Mouse (Mus musculus): Measurements from ENCODE around the gene Spata32. TPM values are rescaled to one million over a fixed set of nuclear protein-coding genes. Genes with fewer than 3 reads are reported as not detected.

Spata32 gene
- total RNA-seq, 2 experiments from 2014 or later = not detected

DNA sequence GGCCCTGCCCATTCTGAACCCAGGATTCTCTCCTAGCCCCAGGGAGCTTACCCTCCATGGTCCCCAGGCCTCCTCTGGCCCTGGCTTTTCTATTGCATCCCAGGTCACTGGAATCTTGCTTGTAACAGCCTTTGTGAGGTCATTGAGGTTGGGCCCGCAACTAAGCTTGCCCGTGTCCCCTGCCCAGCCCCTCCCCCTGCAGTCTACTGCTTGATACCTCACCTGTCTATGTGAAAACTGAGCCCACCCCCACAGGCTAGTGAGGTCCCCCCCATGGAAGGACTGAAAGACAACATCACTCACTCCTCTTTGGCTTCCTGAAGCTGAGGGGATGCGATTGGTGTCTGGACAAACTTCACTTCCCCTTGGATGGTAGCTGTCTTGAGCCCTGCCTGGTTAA is 9.8 kb downstream of the Spata32 start, which contains the start of gene 1700023F06Rik:
TSS of gene 1700023F06Rik (minus strand) at position 101 of the 400 bp plus-strand sequence.
- no peak for DNase-seq (ENCODE audit: low spot score in 2 of 2)

- no peak for DNase-seq (ENCODE audit: low spot score in 2 of 2)
Observed at GRCm38 (mm10) chr11:103206203-103206602, 12.0 kb downstream of the Spata32 start.

DNA sequence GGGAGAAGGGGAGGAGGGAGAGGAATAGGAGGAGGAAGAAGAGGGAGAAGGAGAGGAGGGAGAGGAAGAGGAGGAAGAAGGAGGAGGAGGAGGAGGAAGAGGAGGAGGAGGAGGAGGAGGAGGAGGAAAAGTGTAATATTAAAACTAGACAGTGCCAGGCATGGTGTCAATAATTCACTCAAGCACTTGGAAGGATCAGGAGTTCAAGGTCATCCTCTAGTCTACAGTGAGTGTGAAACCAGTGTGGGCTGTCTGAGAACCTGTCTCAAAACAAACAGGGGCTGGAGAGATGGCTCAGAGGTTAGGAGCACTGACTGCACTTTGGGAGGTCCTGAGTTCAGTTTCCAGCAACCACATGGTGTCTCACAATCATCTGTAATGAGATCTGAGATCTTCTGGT is 15.9 kb downstream of the Spata32 start:
- DNase-seq (ENCODE audit: low spot score in 2 of 2) = no peak

- peak in 1 of 2 experiments; percentile 41 for DNase-seq (ENCODE audit: low spot score in 2 of 2)
Observed at GRCm38 (mm10) chr11:103201664-103202063, 16.6 kb downstream of the Spata32 start.

DNA sequence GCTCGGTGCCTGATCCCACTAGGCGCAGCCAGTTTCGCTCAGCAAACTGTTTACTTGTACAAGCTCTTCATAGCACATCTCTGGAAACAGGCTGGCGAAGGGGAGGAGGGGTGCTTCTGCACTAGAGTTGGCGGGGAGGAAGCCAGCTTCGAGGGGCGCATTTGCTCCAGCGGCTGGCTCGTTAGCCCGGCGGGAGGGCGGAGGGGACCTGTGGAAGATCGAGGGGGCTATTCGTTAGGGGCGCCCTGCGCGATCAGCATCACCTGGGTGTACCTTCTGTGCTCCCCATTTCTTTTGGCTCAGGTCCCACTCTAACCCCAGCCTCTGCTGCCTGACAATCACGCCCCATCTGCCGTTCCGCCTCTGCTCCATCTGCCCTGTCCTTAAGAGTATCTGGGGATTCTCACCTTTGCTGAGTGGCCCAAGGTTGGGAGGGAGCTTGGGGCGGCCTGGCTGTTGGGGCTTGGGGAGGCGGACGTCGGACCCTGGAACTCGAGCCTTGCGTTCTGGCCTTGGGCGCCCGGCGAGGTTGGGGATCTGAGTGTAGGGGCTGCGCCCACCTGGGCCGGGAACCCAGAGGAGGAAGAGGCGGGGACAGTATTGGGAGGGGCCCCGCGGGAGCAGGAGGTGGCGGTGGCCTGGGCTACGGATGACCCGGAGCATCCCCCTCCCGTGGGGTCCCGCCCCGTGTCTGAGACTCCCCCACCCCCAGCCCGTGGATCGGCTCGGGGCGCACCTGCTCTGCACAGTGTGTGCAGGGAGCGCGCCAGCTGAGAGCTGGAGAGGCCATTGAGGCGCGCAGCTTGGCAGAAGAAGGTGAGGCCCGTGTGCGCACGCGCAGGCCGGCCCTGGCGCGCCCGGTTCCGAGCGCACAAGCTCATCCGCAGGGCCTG is 19.1 kb downstream of the Spata32 start:
- DNase-seq (ENCODE audit: low spot score in 2 of 2) = no peak

DNA sequence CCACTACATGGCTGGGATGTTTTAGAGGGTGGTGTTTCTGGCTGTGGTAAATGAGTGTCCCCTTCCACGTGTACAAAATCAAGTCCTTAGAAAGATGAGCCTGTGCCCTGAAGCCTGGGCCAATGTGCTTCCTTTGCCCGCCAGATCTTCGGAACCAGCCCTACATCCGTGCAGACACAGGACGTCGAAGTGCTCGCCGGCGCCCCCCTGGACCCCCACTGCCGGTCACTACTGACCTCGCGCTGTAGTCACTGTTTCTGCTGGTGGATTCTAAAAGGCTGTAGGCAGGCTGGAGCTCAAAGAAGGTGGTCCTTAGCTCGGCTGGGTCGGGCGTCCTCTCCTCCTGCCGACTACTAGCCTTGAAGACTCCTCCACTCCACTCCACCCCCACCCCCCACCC is 19.9 kb downstream of the Spata32 start:
- no peak for DNase-seq (ENCODE audit: low spot score in 2 of 2)

GRCm38 (mm10) chr11:103197340-103197739 is 20.9 kb downstream of the Spata32 start:
- no peak for DNase-seq (ENCODE audit: low spot score in 2 of 2)

DNA sequence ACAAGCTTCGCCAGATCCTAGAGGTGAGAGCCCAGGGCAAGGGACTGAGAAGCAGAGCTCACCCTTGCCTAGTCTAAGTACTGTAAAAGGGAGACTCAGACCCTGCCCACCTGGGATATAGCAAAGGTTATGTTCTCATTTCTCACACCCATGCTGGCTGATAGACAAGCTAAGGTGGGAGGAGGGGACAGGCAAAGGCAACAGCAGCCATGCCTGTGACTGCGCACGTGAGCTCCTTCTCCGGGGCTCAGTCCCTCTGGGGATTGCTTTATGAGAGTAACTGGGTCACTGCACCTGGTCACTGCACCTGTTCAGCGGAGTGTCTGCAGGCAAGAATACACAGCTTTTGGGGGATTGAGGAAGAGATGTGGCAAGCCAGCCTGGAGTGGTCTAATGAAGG is 22.6 kb downstream of the Spata32 start:
- no peak for DNase-seq (ENCODE audit: low spot score in 2 of 2)

- DNase-seq (ENCODE audit: low spot score in 2 of 2) = no peak
Observed at GRCm38 (mm10) chr11:103195236-103195635, 23.0 kb downstream of the Spata32 start.

DNA sequence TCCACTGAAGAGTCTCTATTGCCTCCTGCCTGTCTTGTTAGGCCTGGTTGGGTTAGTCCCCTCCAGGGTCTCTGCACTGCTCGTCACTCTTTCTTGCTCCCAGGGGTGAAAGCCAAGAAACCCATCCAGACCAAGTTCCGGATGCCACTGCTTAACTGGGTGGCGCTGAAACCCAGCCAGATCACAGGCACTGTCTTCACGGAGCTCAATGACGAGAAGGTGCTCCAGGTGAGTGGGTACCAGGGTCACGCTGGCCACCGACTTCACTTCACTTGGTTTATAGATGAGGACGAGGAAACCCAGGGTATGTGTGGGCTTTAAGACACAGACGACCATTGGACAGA is 24.4 kb downstream of the Spata32 start:
- no peak for DNase-seq (ENCODE audit: low spot score in 2 of 2)

GRCm38 (mm10) chr11:103192956-103193824 is 25.0 kb downstream of the Spata32 start:
- DNase-seq (ENCODE audit: low spot score in 2 of 2) = no peak

DNA sequence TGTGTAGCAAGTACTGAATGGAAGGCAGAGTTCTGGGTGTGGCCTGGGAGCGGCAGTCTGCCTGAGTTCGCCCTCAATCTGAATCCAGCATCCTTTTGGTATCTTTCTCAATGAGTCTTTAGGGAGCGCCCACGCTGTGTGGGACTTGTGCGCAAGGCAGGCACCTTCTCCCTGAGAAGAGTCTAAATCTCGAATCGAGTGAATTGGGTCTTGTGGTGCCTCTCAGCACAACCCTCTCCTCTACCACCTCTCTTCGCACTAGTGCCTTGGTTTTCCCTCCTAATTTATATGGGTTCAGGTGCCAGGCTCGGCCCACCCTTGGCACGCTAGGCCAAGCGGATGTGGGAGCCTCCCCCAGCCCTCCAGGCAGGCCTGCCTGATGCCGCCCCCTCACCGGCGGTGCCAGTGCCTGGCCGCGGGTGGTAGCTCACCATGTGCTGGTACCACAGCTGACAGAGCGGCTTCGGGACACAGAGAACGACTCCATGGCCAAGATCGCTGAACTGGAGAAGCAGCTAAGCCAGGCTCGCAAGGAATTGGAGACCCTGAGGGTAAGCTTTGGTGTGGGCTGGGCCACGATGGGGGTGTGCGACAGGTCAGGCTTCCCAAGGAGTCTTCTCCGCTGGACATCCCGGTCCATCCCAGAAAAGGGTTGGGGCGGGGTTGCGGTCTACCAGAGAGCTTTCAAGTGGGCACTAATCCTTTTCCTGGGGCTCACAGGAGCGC is 25.8 kb downstream of the Spata32 start:
- DNase-seq (ENCODE audit: low spot score in 2 of 2) = no peak

DNA sequence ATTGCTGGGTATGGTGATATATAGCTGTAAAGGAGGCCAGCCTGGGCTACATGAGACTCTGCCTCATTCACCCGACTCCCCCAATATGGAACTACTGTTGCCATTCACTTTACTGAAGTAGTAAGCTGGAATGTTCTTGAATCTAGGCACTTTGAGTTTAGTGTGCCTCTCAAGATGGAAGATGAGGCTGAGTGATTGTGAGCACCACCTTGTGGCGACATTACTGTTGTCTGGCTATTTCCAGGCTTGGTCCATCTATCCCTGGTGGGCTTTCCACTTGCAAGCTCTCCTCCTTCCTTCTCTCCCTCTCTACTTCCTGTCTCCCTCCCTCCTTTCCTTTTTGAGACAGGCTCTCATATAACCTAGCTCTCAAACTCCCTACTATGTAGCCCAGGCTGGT is 33.3 kb downstream of the Spata32 start:
- no peak for DNase-seq (ENCODE audit: low spot score in 2 of 2)

- DNase-seq (ENCODE audit: low spot score in 2 of 2) = no peak
Observed at GRCm38 (mm10) chr11:103181911-103182310, 36.3 kb downstream of the Spata32 start.

GRCm38 (mm10) chr11:103181349-103181748 is 36.9 kb downstream of the Spata32 start:
- no peak for DNase-seq (ENCODE audit: low spot score in 2 of 2)

- DNase-seq (ENCODE audit: low spot score in 2 of 2) = no peak
Observed at GRCm38 (mm10) chr11:103180426-103180825, 37.8 kb downstream of the Spata32 start.

- no peak for DNase-seq (ENCODE audit: low spot score in 2 of 2)
Observed at GRCm38 (mm10) chr11:103178748-103179147, 39.5 kb downstream of the Spata32 start.

GRCm38 (mm10) chr11:103177815-103178485 is 40.3 kb downstream of the Spata32 start:
- no peak for DNase-seq (ENCODE audit: low spot score in 2 of 2)

DNA sequence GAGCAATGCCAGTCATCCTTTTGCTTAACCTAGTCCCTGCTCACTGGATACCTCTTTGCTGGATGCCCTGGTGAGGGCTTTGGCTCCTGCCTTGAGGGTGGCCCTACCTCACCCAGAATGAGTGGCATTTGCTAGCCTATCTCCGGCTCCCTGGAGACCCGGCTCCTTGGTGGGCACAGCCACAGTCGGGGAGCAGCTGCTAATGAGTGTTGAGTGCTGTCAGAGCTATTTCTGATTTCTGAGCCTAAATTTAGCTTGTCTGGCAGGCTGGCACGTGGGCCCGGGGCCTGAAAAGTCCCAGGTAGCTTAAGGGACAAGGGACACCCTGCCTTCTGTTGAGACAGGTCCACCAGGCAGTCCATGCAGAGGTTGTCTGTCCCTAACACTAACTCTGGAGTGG is 41.0 kb downstream of the Spata32 start:
- no peak for DNase-seq (ENCODE audit: low spot score in 2 of 2)

- DNase-seq (ENCODE audit: low spot score in 2 of 2) = no peak
Observed at GRCm38 (mm10) chr11:103176510-103176909, 41.7 kb downstream of the Spata32 start.

All from adrenal gland, postnatal 4 days (tissue).